Mouse (Mus musculus) limb, embryonic 13.5 days (tissue): ENCODE results near the gene Dio1. TPM values are rescaled to one million over a fixed set of nuclear protein-coding genes. Genes with fewer than 3 reads are reported as not detected.

Experiments
- ATAC-seq: fragments of 200-750 bp; cut with Nextera tagmentation; 2 replicates; pipeline ENCODE4 v1.8.0; 2017; ENCODE audit warnings: low read depth, moderate number of reproducible peaks, moderate TSS enrichment; ENCODE audit not compliant: low FRiP score
- H3K27ac ChIP-seq: fragments of 300-500 bp; sonication (generic); 2 replicates; pipeline ENCODE4 v1.5.1; 2015; ENCODE audit warnings: inconsistent platforms, mild to moderate bottlenecking, moderate library complexity
- H3K27me3 ChIP-seq: fragments of 300-500 bp; sonication (generic); 2 replicates; pipeline ENCODE4 v1.6.1; 2015; ENCODE audit warnings: mild to moderate bottlenecking, inconsistent platforms
- H3K36me3 ChIP-seq: fragments of 300-500 bp; sonication (generic); 2 replicates; pipeline ENCODE4 v1.6.1; 2015; ENCODE audit warnings: inconsistent platforms, mild to moderate bottlenecking, moderate library complexity
- H3K4me1 ChIP-seq: fragments of 300-500 bp; sonication (generic); 2 replicates; pipeline ENCODE4 v1.6.1; 2015; ENCODE audit warnings: inconsistent platforms
- H3K4me2 ChIP-seq: fragments of 300-500 bp; sonication (generic); replicated peaks from 2 replicates; pipeline ENCODE4 v1.6.1; 2015; ENCODE audit warnings: inconsistent platforms, mild to moderate bottlenecking, moderate library complexity
- H3K4me3 ChIP-seq: fragments of 300-500 bp; sonication (generic); 2 replicates; pipeline ENCODE4 v1.5.1; 2015; ENCODE audit warnings: moderate library complexity, mild to moderate bottlenecking, inconsistent platforms
- H3K9ac ChIP-seq: fragments of 300-500 bp; sonication (generic); 2 replicates; pipeline ENCODE4 v1.6.1; 2015; ENCODE audit warnings: mild to moderate bottlenecking, inconsistent platforms
- H3K9me3 ChIP-seq: fragments of 300-500 bp; sonication (generic); 2 replicates; pipeline ENCODE4 v1.6.1; 2016; ENCODE audit warnings: inconsistent platforms
- WGBS: fragments of 180-500 bp; shearing (Covaris S2); methylation state at CpG from one replicate; pipeline ENCODE4 v1.1.7; 2015; 5-methylcytosine and 5-hydroxymethylcytosine counted together
- polyA plus RNA-seq: library from polyadenylated mRNA; unstranded; fragments of >200 nt; fragmentation: Nextera tagmentation; extraction: Ambion mirVana; gene quantifications from 2 replicates; pipeline ENCODE4 v1.2.1, GENCODE M21; 2015

The Dio1 gene
- polyA plus RNA-seq, 1 experiment from 2014 or later = not detected

GRCm38 (mm10) chr4:107299779-107300340 is 7.1 kb downstream of the Dio1 start:
- Histone ChIP-seq H3K9ac (no peak overlapping the region), H3K27me3 (0 out of 2 replicates have a peak, but pooled peaks cover 3% of the 10 kb centered on the region), H3K4me1 (no peaks in the 10 kb centered on the region), H3K9me3 (no peaks in the 10 kb centered on the region), H3K4me3 (no peak overlapping the region), H3K36me3 (no peaks in the 10 kb centered on the region), H3K27ac (no peak overlapping the region), H3K4me2 (no peak overlapping the region)
- WGBS = 79% methylated on average over 7 of the region's 7 CpGs
- ATAC-seq = no peak

- Histone ChIP-seq H3K27ac (no peak overlapping the region), H3K9me3 (no peaks in the 10 kb centered on the region), H3K27me3 (no peaks in the 10 kb centered on the region), H3K4me3 (no peak overlapping the region), H3K36me3 (no peaks in the 10 kb centered on the region), H3K4me1 (no peaks in the 10 kb centered on the region), H3K4me2 (no peak overlapping the region), H3K9ac (no peak overlapping the region)
- ATAC-seq = no peak
- 69% methylated on average over 8 of the region's 8 CpGs for WGBS
Measured at GRCm38 (mm10) chr4:107298071-107298606, 8.8 kb downstream of the Dio1 start.

GRCm38 (mm10) chr4:107292273-107292662 is 14.7 kb downstream of the Dio1 start:
- no peak for ATAC-seq
- Histone ChIP-seq H3K9me3 (no peaks in the 10 kb centered on the region), H3K27me3 (no peaks in the 10 kb centered on the region), H3K27ac (no peak overlapping the region), H3K9ac (no peak overlapping the region), H3K4me1 (no peaks in the 10 kb centered on the region), H3K4me2 (no peak overlapping the region), H3K36me3 (no peaks in the 10 kb centered on the region), H3K4me3 (no peak overlapping the region)
- WGBS = 34% methylated on average over 4 of the region's 4 CpGs

- no peak overlapping the region for H3K27ac ChIP-seq
- no peak for ATAC-seq
Measured at GRCm38 (mm10) chr4:107291611-107292272, 15.2 kb downstream of the Dio1 start.

GRCm38 (mm10) chr4:107287517-107287916 is 19.5 kb downstream of the Dio1 start:
- no peak overlapping the region for H3K4me2 ChIP-seq
- H3K27me3 ChIP-seq = no peaks in the 10 kb centered on the region
- H3K4me3 ChIP-seq = no peak overlapping the region
- H3K36me3 ChIP-seq = peaks cover 8% of the 10 kb centered on the region; the same call in 1 of the 2 replicates
- H3K9me3 ChIP-seq = no peaks in the 10 kb centered on the region
- H3K4me1 ChIP-seq = no peaks in the 10 kb centered on the region
- no peak overlapping the region for H3K9ac ChIP-seq
- no peak for ATAC-seq
- WGBS = 89% methylated on average over 2 of the region's 2 CpGs
- no peak overlapping the region for H3K27ac ChIP-seq

More at GRCm38 (mm10) chr4:107291611-107292272, 15.2 kb downstream of the Dio1 start:
- H3K9ac ChIP-seq = no peak overlapping the region
- no peaks in the 10 kb centered on the region for H3K9me3 ChIP-seq
- 90% methylated on average over 7 of the region's 7 CpGs for WGBS
- no peaks in the 10 kb centered on the region for H3K36me3 ChIP-seq
- H3K4me1 ChIP-seq = no peaks in the 10 kb centered on the region
- no peaks in the 10 kb centered on the region for H3K27me3 ChIP-seq
- H3K4me2 ChIP-seq = no peak overlapping the region
- H3K4me3 ChIP-seq = no peak overlapping the region

- WGBS = 91% methylated on average over 8 of the region's 8 CpGs
Measured at GRCm38 (mm10) chr4:107286386-107286785, 20.6 kb downstream of the Dio1 start.

GRCm38 (mm10) chr4:107285446-107286200 is 21.3 kb downstream of the Dio1 start:
- ATAC-seq = no peak
- Histone ChIP-seq H3K27ac (no peak overlapping the region), H3K4me1 (no peaks in the 10 kb centered on the region), H3K27me3 (no peaks in the 10 kb centered on the region), H3K4me2 (no peak overlapping the region), H3K9ac (no peak overlapping the region), H3K36me3 (peaks cover 18% of the 10 kb centered on the region), H3K9me3 (no peaks in the 10 kb centered on the region), H3K4me3 (no peak overlapping the region)
- 68% methylated on average over 3 of the region's 3 CpGs for WGBS

More at GRCm38 (mm10) chr4:107286386-107286785, 20.6 kb downstream of the Dio1 start:
- Histone ChIP-seq H3K9ac (no peak overlapping the region), H3K9me3 (no peaks in the 10 kb centered on the region), H3K27ac (no peak overlapping the region), H3K36me3 (peaks cover 11% of the 10 kb centered on the region; the same call in 1 of the 2 replicates), H3K4me3 (no peak overlapping the region), H3K4me1 (no peaks in the 10 kb centered on the region), H3K27me3 (no peaks in the 10 kb centered on the region), H3K4me2 (no peak overlapping the region)
- no peak for ATAC-seq

GRCm38 (mm10) chr4:107280843-107281475 is 26.0 kb downstream of the Dio1 start:
- Histone ChIP-seq H3K27me3 (no peaks in the 10 kb centered on the region), H3K9ac (no peak overlapping the region), H3K4me1 (no peaks in the 10 kb centered on the region), H3K9me3 (no peaks in the 10 kb centered on the region), H3K27ac (no peak overlapping the region), H3K36me3 (peaks cover 27% of the 10 kb centered on the region), H3K4me3 (no peak overlapping the region), H3K4me2 (no peak overlapping the region)
- WGBS = 80% methylated on average over 7 of the region's 7 CpGs
- no peak for ATAC-seq

GRCm38 (mm10) chr4:107278188-107278707 is 28.7 kb downstream of the Dio1 start:
- 27% methylated on average over 8 of the region's 8 CpGs for WGBS
- Histone ChIP-seq H3K36me3 (peaks cover 24% of the 10 kb centered on the region), H3K9ac (no peak overlapping the region), H3K9me3 (no peaks in the 10 kb centered on the region), H3K4me1 (peaks cover 11% of the 10 kb centered on the region), H3K27ac (no peak overlapping the region), H3K4me2 (no peak overlapping the region), H3K27me3 (no peaks in the 10 kb centered on the region), H3K4me3 (no peak overlapping the region)
- ATAC-seq = no peak

GRCm38 (mm10) chr4:107274511-107274910 is 32.5 kb downstream of the Dio1 start:
- 64% methylated on average over 5 of the region's 5 CpGs for WGBS
- Histone ChIP-seq H3K9me3 (no peaks in the 10 kb centered on the region), H3K36me3 (peaks cover 5% of the 10 kb centered on the region; the same call in 1 of the 2 replicates), H3K27me3 (no peaks in the 10 kb centered on the region), H3K4me1 (peaks cover 11% of the 10 kb centered on the region), H3K4me2 (no peak overlapping the region), H3K9ac (no peak overlapping the region), H3K4me3 (no peak overlapping the region), H3K27ac (peak overlapping the region; percentile 52; the same call in 1 of the 2 replicates)
- no peak for ATAC-seq

GRCm38 (mm10) chr4:107273683-107274082 is 33.3 kb downstream of the Dio1 start:
- no peak for ATAC-seq
- no peak overlapping the region for H3K4me3 ChIP-seq
- H3K9me3 ChIP-seq = no peaks in the 10 kb centered on the region
- no peak overlapping the region for H3K9ac ChIP-seq
- H3K4me2 ChIP-seq = no peak overlapping the region
- 44% methylated on average over 4 of the region's 4 CpGs for WGBS
- H3K36me3 ChIP-seq = peaks cover 5% of the 10 kb centered on the region; the same call in 1 of the 2 replicates
- peak overlapping the region; percentile 52; the same call in 1 of the 2 replicates for H3K27ac ChIP-seq
- H3K4me1 ChIP-seq = peaks cover 11% of the 10 kb centered on the region
- H3K27me3 ChIP-seq = no peaks in the 10 kb centered on the region
